Mouse (Mus musculus) central nervous system, embryonic 11.5 days (tissue): ENCODE data around the gene Gabrr3. TPM values are rescaled to one million over a fixed set of nuclear protein-coding genes. Genes with fewer than 3 reads are reported as not detected.

ENCODE experiments used
- polyA plus RNA-seq: library from polyadenylated mRNA; depleted of rRNA; stranded (reverse); fragments of >200 nt; gene quantifications from 2 replicates; pipeline ENCODE4 v1.2.3, GENCODE M21; 2012; rRNA removed

Gabrr3 gene
- 0.04 TPM in 2 replicates for polyA plus RNA-seq

GRCm38 (mm10) chr16:59407032-59407431 is at the start of gene Gabrr3:
TSS of gene Gabrr3 (plus strand) at chr16:59407332.

GRCm38 (mm10) chr16:59363893-59364292 is 43.2 kb upstream of the Gabrr3 start, which contains the start of gene Olfr209:
TSS of gene Olfr209 (minus strand) at chr16:59363993.

GRCm38 (mm10) chr16:59471637-59472278 is 64.6 kb downstream of the Gabrr3 start, which contains the start of gene Riox2:
TSS of gene Riox2 (plus strand) at chr16:59471775.

Other genes with a start within 250 kb of the Gabrr3 start
- not detected in 2 replicates for gene Olfr196, start 236.9 kb upstream of the Gabrr3 start, polyA plus RNA-seq
- not detected in 2 replicates for gene Olfr198, start 203.8 kb upstream of the Gabrr3 start, polyA plus RNA-seq
- not detected in 2 replicates for gene Olfr199, start 187.6 kb upstream of the Gabrr3 start, polyA plus RNA-seq
- not detected in 2 replicates for gene Olfr201, start 134.7 kb upstream of the Gabrr3 start, polyA plus RNA-seq
- gene Olfr202, start 120.5 kb upstream of the Gabrr3 start, polyA plus RNA-seq, result not detected in 2 replicates
- gene Olfr203, start 108.5 kb upstream of the Gabrr3 start, polyA plus RNA-seq, result not detected in 2 replicates
- gene Olfr204, start 89.1 kb upstream of the Gabrr3 start, polyA plus RNA-seq, result 0.01 TPM in 1 of 2 replicates, not detected in the other
- gene Olfr205, start 76.2 kb upstream of the Gabrr3 start, polyA plus RNA-seq, result not detected in 2 replicates
- gene Olfr206, start 58.1 kb upstream of the Gabrr3 start, polyA plus RNA-seq, result not detected in 2 replicates
- gene Olfr209, start 43.3 kb upstream of the Gabrr3 start, polyA plus RNA-seq, result not detected in 2 replicates
- gene Riox2, start 64.4 kb downstream of the Gabrr3 start, polyA plus RNA-seq, result 13.4 and 15.4 TPM in 2 replicates
- 9.0 and 9.8 TPM in 2 replicates for gene Crybg3, start 193.6 kb downstream of the Gabrr3 start, polyA plus RNA-seq
- gene Arl6, start 232.1 kb downstream of the Gabrr3 start, polyA plus RNA-seq, result 19.3 and 23.0 TPM in 2 replicates